Mouse (Mus musculus) splenic B cell, adult 2 months (primary cell): ENCODE results near the gene Fbxw18.
"Not testable (repeated sequence)": the region's sequence is repeated elsewhere in the genome, so short reads cannot be mapped to it uniquely, and the experiment has no call there.

Source experiments
- DNase-seq: peaks from one replicate; pipeline ENCODE4 v3.0.0-alpha.2; 2011; ENCODE audit warnings: low read depth, low spot score
- H3K27me3 ChIP-seq: 2 replicates; pipeline ENCODE4 v1.6.1; 2012; ENCODE audit warnings: mild to moderate bottlenecking, low read length, moderate library complexity, mixed read lengths; ENCODE audit not compliant: control insufficient read depth, poor library complexity, insufficient read depth, severe bottlenecking
- H3K36me3 ChIP-seq: 2 replicates; pipeline ENCODE4 v1.6.1; 2012; ENCODE audit warnings: mild to moderate bottlenecking, low read length, moderate library complexity, mixed read lengths; ENCODE audit not compliant: control insufficient read depth, poor library complexity, insufficient read depth, severe bottlenecking

The Fbxw18 gene

DNA sequence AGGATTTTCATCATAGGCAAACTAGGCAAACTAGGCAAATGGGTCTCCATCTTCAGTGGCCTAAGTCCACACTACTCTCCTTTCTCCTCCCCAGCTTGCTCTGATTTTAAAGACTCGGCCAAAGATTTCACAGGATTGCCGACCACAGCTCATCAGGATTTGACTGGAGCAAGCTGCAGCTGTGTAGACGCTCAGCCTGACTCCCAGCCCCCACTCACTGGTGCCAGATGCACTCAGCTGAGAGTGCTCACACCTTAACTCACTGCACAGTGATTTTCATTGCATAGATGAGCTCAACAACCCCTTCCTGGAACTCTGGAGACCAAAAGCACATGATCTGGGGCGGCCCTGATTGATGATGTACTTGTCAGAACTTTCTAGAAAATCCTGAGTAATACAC is at the start of gene Fbxw18:
Fbxw18 (minus strand) TSS at position 101 of the 400 bp plus-strand sequence.
- H3K27me3 ChIP-seq, H3K36me3 ChIP-seq, DNase-seq: not testable (repeated sequence)

DNA sequence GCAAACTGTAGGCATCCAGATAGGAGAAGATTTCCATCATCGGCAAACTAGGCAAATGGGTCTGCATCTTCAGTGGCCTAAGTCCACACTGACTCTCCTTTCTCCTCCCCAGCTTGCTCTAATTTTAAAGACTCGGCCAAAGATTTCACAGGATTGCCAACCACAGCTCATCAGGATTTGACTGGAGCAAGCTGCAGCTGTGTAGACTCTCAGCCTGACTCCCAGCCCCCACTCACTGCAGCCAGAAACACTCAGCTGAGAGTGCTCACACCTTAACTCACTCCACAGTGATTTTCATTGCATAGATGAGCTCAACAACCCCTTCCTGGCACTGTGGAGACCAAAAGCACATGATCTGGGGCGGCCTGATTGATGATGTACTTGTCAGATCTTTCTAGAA is 43.5 kb upstream of the Fbxw18 start, which contains the start of gene Fbxw26:
Fbxw26 (minus strand) TSS at position 101 of the 400 bp plus-strand sequence.
- not testable (repeated sequence) for H3K36me3 ChIP-seq, DNase-seq, H3K27me3 ChIP-seq

DNA sequence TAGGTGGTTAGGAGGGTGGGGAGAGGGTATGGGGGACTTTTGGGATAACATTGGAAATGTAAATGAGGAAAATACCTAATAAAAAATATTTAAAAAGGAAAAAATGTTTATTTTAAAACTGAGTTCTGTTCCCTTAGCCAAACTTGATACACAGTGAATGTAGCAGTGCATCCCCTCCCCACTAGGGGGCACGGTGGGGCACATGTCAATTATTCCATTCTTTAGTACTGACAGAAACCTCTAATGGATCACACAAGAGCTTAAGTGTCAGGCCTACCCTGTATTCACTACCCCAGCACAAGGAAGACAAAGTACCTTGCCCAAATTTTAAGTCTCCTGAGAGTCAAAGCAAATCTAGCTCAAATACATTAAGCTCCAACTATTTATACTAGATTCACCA is 17.2 kb downstream of the Fbxw18 start:
- Histone ChIP-seq H3K36me3 (no peaks in the 10 kb centered on the region), H3K27me3 (no peaks in the 10 kb centered on the region)
- DNase-seq: peak; percentile 14

DNA sequence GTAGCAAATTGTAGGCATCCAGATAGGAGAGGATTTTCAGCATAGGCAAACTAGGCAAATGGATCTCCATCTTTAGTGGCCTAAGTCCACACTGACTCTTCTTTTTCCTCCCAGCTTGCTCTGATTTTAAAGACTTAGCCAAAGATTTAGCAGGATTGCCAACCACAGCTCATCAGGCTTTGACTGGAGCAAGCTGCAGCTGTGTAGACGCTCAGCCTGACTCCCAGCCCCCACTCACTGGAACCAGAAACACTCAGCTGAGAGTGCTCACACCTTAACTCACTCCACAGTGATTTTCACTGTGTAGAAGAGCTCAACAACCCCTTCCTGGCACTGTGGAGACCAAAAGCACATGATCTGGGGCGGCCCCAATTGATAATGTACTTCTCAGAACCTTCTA is 37.9 kb downstream of the Fbxw18 start, which contains the start of gene Fbxw25:
Fbxw25 (minus strand) TSS at position 101 of the 400 bp plus-strand sequence.
- DNase-seq, H3K27me3 ChIP-seq, H3K36me3 ChIP-seq: not testable (repeated sequence)
